Mouse (Mus musculus) left cerebral cortex, adult 18-20 months (tissue): ENCODE measurements around the gene Lamb1. TPM values are rescaled to one million over a fixed set of nuclear protein-coding genes. Genes with fewer than 3 reads are reported as not detected.

ENCODE experiments used
- DNase-seq, 2 experiments: peaks; one replicate each; pipeline ENCODE4 v3.0.0; 2021 to 2022; ENCODE audit warnings: low spot score in 2 of 2, mixed read lengths in 1 of 2
- total RNA-seq, 2 experiments: library from RNA; stranded (reverse); gene quantifications; 2 replicates each; pipeline ENCODE4 v1.2.3; 2021

Gene Lamb1
- total RNA-seq, 2 experiments from 2014 or later = 16.4 to 17.3 TPM

- no peak for DNase-seq
Observed at GRCm38 (mm10) chr12:31376326-31376950, 111.4 kb downstream of the Lamb1 start.

GRCm38 (mm10) chr12:31377241-31377640, 112.2 kb downstream of the Lamb1 start:
- no peak for DNase-seq

Other genes with a start within 250 kb of the Lamb1 start
- not detected for gene Fam110c, start 191.4 kb upstream of the Lamb1 start, total RNA-seq
- gene Gm6993, start 24.5 kb upstream of the Lamb1 start, total RNA-seq = not detected
- 100 to 1,000 TPM; 106 to 108 TPM for gene Dld, start 86.2 kb downstream of the Lamb1 start, total RNA-seq
- gene Slc26a3, start 125.6 kb downstream of the Lamb1 start, total RNA-seq = under 1 TPM in 1 of 2 experiments, not detected in 1; 0.30 TPM
- 10 to 100 TPM; 22.9 to 24.1 TPM for gene Cbll1, start 234.4 kb downstream of the Lamb1 start, total RNA-seq